Mouse (Mus musculus) cerebellum, postnatal 4 days (tissue): Measurements from ENCODE around the gene Vsig10.
A peak's percentile ranks its signal among the peaks of the same experiment; 100 is the strongest.
"Not testable (repeated sequence)": the region's sequence is repeated elsewhere in the genome, so short reads cannot be mapped to it uniquely, and the experiment has no call there.

ENCODE experiments used
- DNase-seq, 2 experiments: peaks; one replicate each; pipeline ENCODE4 v3.0.0; 2022; ENCODE audit warnings: low spot score in 2 of 2, mixed read lengths in 1 of 2

Gene Vsig10

DNA sequence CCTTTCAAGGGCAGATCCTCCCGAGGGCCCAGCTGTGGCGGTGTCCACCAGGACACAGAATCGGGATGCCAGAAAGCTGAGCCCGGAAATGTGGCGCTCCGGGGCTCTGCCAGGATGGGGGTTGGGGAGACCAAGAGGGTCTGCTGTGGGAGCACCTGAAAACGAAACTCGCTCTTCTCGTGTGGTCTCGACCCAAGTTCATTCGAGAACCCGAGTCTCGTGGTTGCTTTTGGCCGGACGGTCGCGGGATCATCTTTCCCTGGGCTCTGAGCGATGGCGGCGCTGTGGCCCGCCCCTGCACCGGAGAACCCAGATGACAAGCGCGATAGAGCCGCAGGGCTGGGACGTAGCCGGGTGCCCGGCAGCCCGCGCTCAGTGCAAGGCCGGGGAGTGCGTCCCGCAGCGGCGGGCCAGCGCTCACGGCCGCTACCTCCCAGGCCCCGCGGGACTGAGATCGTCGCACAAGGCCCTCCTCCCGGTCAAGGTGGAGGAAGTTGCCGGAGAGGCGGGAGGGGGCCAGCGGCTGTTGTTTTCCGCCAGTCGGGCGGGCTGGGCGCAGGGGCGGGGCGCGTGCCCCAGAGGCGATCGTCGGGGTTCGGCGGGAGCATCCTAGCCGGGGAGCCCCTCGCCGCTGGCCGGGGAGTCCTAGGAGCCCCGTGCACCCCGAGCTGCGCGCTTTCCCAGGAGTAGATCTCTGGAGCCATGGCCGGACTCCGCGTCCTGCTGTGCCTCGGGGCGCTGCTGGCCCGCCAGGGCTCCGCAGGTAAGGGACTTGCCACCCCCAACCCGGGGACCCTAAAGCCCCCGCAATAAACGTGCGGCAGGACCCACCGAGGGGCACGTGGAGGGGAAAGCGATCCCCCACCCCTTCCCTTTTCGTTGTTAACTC lies at the start of gene Vsig10:
TSS of gene Vsig10 (plus strand) at position 343 of the 889 bp plus-strand sequence.
- DNase-seq, result peak in 1 of 2 experiments; percentile 48

DNA sequence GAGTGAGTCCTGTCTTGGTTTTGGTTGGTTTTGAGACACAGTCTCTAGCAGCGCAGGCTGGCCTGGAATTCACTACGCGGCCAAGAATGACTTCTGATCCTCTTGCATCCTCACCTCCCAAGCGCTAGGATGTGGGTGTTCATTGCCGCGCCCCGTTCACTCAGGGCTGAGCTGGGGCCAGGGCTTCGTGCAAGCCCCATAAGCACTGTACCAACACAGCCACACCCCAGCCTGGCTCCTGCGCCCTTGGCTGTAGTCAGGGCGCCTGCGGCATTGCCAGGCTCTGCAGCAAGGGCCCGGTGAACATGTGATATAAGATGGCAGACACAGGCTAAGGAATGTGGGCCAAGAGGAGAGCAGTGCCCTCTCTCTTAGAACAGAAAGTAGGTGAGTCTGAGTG lies 49.5 kb upstream of the Vsig10 start:
- no peak for DNase-seq

DNA sequence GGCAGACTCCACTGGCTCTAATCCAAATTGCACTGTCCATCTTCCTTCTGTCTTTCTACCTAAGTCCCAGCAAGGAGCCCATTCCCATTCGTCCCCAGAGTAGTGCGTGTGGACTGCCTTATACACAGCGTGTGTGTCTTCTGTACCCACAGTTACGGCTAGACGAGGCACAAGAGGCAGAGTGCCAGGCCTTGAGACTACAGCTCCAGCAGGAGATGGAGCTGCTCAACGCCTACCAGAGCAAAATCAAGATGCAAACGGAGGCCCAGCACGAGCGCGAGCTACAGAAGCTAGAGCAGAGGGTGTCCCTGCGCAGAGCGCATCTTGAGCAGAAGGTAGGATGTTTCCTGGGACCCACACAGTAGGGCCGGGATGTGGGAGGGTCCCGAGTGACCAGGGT lies 46.9 kb upstream of the Vsig10 start:
- no peak for DNase-seq

DNA sequence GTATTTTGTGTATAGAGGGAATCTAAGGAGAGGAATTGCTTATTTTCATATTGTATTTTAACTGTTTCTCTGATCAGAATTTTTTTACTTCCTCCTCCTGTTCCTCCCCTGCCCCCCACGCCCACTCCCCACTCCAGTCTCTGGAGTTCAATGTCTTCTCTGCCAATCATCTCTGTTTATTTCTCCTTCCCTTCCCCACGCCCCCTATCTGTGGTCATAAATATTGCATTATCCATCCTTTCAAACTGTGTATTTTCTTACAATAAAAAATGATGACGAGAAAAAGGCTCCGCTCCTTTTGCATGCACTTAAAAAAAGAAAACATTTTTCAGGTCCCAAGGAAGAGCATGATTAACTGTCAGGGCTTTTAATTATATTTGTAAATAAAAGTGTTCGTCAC lies 44.1 kb upstream of the Vsig10 start:
- no peak for DNase-seq

DNA sequence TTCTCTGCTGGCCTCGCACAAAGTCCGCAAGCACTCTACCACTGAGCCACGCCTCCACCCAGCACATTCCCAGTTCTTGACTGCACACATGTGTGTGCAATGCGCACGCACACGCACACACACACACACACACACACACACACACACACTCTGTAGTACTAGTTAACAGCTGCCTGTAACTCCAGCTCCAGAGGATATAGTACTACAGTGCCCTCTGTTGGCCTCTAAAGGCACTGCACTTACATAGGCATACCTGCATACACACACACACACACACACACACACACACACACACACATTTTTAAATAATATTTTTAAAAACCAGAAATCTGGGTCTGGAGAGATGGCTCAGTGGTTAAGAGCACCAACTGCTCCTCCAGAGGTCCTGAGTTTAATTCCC lies 41.1 kb upstream of the Vsig10 start:
- no peak for DNase-seq

DNA sequence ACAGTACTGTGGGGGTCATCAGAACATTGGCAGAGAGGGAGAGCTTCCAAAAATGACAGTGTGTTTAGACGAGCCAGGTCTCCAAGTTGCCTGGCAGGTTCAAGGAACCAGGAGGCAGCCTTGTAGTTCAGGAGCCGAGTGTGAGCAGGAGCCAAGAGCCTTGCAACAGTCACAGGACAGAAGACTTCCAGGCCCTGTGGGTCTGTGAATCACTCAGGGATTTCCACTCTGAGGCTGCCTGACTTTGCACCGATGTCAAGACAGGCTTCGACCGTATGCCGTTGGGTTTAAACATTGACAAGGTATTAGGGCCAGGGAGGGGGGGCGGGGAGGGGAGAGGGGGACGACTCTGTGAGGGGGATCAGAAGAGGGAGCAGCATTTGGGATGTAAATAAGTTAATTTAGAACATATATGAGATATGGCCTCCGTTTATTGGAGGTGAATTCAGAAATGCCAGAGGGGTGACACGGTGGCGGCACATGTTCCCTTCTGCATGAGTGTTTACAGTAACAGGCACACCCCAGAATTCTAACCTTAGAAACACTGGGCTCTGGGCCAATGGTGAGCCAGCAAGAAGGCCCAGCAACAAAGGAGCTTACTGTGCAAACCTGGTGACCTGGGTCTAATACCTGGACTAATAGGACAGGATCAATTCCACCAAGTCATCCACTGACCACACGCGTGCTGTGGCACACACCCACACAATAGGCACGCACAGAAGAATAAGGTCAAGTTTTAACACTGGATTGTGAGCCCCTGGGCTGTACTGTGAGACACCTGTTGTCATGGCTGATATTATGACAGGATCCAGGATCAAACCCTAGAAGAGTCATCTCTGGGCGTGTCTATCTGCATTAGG lies 39.8 kb upstream of the Vsig10 start:
- DNase-seq, result no peak

DNA sequence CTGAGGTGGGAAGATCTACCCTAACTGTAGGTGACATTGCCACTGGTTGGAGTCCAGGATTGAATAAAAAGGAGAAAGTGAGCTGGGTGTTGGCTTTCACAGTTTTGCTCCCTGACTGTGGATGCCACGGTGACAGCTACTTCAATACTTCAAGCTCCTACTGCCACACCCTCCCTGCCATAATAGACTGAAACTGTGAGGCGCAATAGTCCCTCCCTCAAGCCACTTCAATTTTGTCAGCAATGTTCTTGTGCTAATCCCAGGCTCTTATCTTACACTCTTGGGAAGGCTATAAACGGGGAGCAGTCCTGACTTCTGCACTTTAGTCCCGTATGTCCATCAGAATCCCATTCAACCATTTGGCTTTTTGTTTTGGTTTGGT lies 39.2 kb upstream of the Vsig10 start:
- no peak for DNase-seq

GRCm38 (mm10) chr5:117281536-117281935 lies 37.3 kb upstream of the Vsig10 start:
- DNase-seq, result no peak

GRCm38 (mm10) chr5:117282360-117282759 lies 36.5 kb upstream of the Vsig10 start:
- DNase-seq, result no peak

- DNase-seq, result no peak
These were observed 34.9 kb upstream of the Vsig10 start for GRCm38 (mm10) chr5:117284029-117284428.

GRCm38 (mm10) chr5:117284682-117285081 lies 34.2 kb upstream of the Vsig10 start:
- no peak for DNase-seq

DNA sequence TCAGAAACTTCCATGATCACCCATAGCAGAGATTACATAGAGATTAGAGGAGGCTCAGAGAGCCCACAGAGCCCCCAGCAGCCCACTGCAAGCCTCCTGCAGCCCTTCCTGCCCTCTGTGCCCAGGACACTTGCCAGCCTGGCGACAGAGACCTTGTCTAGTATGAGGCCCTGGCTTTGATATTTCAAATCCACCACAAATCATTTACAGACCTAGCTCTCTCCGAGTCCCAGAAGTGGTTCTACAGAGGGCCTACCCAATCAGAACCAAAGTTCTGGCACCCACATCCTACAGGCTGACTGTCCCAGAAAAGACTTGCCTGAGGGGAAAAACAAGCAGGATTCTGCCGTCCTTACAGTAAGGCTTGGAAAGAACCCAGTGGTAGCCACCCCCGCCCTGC lies 33.6 kb upstream of the Vsig10 start:
- DNase-seq, result no peak

- no peak for DNase-seq
These were observed 32.6 kb upstream of the Vsig10 start for GRCm38 (mm10) chr5:117286286-117286685.

DNA sequence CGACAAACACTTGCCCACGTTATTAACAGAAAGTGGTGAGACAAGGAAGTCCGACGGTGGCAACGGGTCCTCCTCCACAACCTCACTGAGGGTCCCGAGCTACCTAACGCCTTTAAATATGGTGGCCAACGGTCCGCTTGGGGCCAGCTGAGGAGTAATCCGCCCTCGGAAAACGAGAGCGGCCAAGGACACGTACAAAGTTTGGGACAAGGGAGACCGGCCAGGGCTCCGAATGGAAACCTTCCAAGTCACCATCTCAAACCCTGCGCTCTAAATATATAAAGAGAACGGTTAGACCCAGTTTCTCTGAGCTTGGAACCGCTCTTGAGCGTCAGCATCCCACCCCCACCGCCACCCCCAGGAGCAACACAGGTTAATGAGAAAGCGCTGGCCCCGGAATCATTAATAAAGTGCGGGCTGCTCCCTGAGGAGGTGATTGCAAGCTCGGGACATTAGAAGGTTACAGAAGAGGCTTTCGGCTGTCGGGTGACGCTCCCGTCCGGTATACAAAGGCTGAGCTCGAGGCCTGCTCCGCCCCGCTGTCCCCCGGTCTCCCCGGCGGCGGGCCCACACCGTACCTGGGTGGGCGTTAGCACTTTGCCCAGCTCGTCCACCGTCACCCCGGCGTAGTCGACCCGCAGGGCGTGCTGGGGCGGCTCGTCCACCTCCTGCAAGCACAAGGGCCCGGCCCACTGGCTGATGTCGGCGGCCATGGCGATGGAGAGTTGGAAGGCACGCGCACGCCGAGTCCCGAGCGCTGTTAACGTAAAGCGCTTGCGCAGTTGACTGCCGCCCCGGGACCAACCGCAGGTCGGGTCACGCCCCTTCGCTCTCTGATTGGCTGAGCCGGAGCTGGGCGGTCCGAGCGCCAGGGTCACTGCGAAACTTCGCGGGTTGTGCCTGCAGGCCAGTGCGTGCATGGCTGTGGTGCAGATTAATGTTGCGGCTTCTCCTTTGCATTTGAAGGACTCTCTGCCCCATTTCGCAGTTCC lies 31.8 kb upstream of the Vsig10 start, which contains the start of gene Pebp1:
TSS of gene Pebp1 (minus strand) at position 795 of the 992 bp plus-strand sequence.
- peak; percentile 86 to 95 for DNase-seq

- no peak for DNase-seq
These were observed 29.2 kb upstream of the Vsig10 start for GRCm38 (mm10) chr5:117289646-117290045.

DNA sequence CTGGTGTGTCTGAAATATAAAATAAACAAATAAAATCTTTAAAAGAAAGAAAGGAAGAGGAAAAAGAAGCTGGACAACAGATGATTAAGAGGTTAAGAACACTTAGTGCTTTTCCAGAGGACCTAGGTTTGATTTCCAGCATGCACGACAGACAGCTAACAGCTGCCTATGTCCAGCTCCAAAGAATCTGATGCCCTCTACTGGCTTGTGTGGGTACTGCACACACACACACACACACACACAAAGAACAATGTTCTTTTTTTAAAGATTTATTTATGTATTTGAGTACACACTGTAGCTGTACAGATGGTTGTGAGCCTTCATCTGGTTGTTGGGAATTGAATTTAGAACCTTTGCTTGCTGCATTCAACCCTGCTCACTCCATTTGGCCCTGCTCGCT lies 28.8 kb upstream of the Vsig10 start:
- DNase-seq, result no peak

DNA sequence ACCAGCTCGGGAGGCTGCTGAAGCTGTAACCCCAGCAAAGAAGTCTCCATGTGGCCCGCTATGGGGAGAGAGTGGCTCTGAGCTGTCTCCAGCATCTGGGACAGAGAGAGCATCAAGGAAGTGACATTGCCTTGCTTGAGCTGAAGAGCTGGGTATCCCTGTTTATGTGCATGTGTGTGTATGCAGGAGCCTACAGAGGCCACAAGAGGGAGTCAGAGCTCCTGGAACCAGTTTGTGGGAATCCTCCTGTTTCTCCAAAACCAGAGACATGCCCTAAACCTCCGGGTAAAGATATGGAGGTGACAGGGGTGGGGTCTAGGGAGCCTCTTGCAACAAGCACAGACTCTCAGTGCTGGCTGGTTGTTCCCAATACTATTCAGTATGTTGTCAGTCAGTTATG lies 27.6 kb upstream of the Vsig10 start:
- no peak for DNase-seq

- DNase-seq, result no peak
These were observed 26.3 kb upstream of the Vsig10 start for GRCm38 (mm10) chr5:117292547-117292946.

DNA sequence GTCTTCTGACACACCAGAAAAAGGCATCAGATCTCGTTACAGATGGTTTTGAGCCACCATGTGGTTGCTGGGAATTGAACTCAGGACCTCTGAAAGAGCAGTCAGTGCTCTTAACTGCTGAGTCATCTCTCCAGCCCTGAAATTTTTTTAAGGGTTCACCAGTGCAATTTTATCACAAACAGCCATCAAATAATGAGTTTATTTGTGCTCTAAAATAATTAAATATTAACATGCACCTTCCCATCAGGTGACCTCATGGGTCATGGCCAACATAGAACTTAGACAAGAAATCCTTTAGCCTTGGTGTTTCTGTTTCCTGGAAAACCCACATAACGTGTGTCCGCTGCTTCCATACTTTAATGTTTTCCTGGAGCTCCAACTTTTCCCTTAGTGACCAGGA lies 25.1 kb upstream of the Vsig10 start:
- DNase-seq, result not testable (repeated sequence)

- no peak for DNase-seq
These were observed 23.9 kb upstream of the Vsig10 start for GRCm38 (mm10) chr5:117295011-117295410.

DNA sequence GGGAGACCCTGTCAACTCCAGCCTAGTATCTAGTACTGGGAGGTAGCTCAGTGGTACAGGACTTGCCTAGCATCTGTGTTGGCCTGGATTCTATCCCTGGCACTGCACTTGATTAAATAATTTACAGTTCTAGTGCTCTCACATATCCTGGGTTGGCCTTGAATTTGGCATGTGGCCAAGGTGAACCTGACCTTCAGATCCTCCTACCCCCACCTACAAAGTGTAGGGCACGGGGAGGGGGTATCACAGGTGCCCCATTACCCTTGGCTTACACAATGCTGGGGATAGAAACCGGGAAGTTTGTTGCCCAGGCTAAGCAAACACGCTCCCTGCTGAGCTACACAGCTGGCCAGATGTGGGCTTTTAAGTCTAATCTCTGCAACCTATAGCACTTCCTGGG lies 16.0 kb upstream of the Vsig10 start:
- DNase-seq, result no peak
